Mouse (Mus musculus) bone marrow macrophage, adult 2 months (primary cell): Measurements from ENCODE around the gene Olfr193.

Experiments
- CTCF ChIP-seq: IDR thresholded peaks from 2 replicates; pipeline ENCODE4 v1.5.1; 2012; ENCODE audit warnings: low read depth, mild to moderate bottlenecking, low read length, moderate library complexity
- POLR2A ChIP-seq: IDR thresholded peaks from 2 replicates; pipeline ENCODE4 v1.6.1; 2012; ENCODE audit warnings: mild to moderate bottlenecking, low read depth, low read length, borderline replicate concordance

GRCm38 (mm10) chr16:59071755-59072154, 39.9 kb downstream of the Olfr193 start:
- TF ChIP-seq POLR2A (no peak), CTCF (no peak)
